Mouse (Mus musculus) cerebellum, adult 2 months (tissue): ENCODE measurements around the gene Foxd1. TPM values are rescaled to one million over a fixed set of nuclear protein-coding genes. Genes with fewer than 3 reads are reported as not detected.

Source experiments
- DNase-seq, 2 experiments: peaks; one replicate each; pipeline ENCODE4 v3.0.0; 2021
- H3K27ac ChIP-seq: fragments of 200-500 bp; 2 replicates; pipeline ENCODE4 v1.5.1; 2012; ENCODE audit warnings: low read length, control low read depth, inconsistent platforms; ENCODE audit not compliant: insufficient read depth
- H3K27me3 ChIP-seq: fragments of 200-500 bp; 2 replicates; pipeline ENCODE4 v1.6.1; 2012; ENCODE audit warnings: inconsistent platforms, mild to moderate bottlenecking, low read length, moderate library complexity; ENCODE audit not compliant: control insufficient read depth, insufficient read depth
- H3K4me1 ChIP-seq: fragments of 200-500 bp; 2 replicates; pipeline ENCODE4 v1.6.1; 2011; ENCODE audit warnings: low read length; ENCODE audit not compliant: control insufficient read depth, insufficient read depth
- H3K4me3 ChIP-seq: fragments of 200-500 bp; replicated peaks from 2 replicates; pipeline ENCODE3; 2011; ENCODE audit warnings: mild to moderate bottlenecking, low read depth, low read length, control low read depth; ENCODE audit not compliant: insufficient read depth
- CTCF ChIP-seq: fragments of 200-500 bp; IDR thresholded peaks from 2 replicates; pipeline ENCODE4 v1.5.1; 2011; ENCODE audit warnings: low read depth, mild to moderate bottlenecking, control low read depth, low read length, moderate library complexity, borderline replicate concordance; ENCODE audit not compliant: insufficient read depth
- POLR2A ChIP-seq: fragments of 200-500 bp; IDR thresholded peaks from 2 replicates; pipeline ENCODE4 v1.6.1; 2011; ENCODE audit warnings: low read length, control low read depth, borderline replicate concordance; ENCODE audit not compliant: insufficient read depth
- WGBS: fragments of 180-500 bp; shearing (Covaris S2); methylation state at CpG from one replicate; pipeline ENCODE4 v1.1.7; 2018; 5-methylcytosine and 5-hydroxymethylcytosine counted together
- polyA plus RNA-seq: library from polyadenylated mRNA; depleted of rRNA; stranded (reverse); fragments of >200 nt; gene quantifications from 2 replicates; pipeline ENCODE4 v1.2.3, GENCODE M21; 2012

The Foxd1 gene
- polyA plus RNA-seq, 1 experiment = 0.49 TPM

DNA sequence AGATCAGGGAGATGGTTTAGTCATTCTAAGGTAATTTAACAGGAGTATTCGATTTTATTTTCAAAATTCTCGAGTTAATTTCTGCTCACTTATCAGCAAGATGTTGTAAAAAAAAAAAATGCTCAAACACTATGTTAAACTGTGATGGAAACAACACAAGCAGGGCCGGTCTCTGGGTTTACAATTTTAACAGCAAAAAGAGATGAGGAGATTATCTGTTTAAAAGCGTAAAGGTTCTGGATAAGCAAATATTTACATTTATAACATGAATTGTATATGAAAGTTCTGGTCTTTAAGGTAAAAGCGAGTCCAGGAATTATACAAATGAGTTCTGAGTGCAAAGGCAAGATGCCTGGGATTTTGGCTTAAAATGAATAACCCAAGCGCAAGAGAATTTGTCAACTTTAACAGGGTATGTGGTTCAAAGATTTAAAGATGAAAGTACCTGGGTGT is 3.0 kb downstream of the Foxd1 start:
- peaks cover 27% of the 10 kb centered on the region; the same call in 1 of the 2 replicates for H3K27me3 ChIP-seq
- no peak overlapping the region for H3K27ac ChIP-seq
- no peak for DNase-seq
- no peak for TF ChIP-seq CTCF
- TF ChIP-seq POLR2A = no peak
- H3K4me3 ChIP-seq = no peak overlapping the region
- no peaks in the 10 kb centered on the region for H3K4me1 ChIP-seq
- WGBS = 12% methylated on average over 6 of the region's 6 CpGs

DNA sequence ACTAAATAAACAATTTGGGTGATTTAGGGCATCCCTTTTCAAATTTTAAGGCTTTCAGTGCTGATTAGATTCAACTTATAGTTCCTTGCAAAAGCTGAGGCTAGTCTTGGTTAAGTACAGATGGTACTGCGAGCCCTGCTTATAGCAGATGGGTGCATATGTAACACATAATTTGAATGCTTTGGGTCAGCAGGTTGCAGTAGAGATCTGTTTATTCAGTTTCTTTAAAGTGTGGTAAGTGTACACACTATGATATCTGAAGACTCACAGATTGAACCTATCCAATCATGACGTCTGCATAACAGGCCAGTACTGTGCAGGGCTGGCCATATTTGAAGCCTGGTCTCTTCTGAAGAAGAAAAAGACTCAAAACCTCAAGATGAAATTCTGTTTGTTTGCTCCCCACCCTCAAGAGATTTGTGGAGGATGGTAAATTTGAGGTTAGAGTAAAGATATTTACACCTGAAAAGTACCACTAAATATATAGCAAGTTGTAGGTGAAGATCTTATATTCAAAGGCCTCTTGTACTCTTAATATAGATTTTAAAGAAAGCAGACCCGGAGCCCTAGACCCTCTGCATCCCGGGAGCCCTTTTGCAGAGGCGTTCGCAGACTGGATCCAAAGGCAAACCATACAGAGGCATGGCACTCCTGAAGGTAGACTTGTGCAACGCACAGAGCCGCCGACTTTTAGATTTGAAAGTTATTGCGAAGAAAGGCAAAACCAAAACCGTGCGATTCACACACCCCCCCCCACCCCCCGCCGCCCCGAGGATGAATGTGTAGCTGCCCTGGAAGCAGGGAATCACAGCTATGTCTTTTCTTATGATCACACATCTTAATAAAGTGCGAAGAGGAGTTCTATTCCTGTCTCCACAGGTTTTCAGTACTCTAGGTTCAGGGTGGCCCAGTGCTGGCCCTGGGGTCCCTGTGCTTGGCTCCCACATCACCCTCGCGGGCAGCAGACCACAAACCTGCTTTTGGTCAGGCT is 3.7 kb downstream of the Foxd1 start:
- H3K4me1 ChIP-seq = no peaks in the 10 kb centered on the region
- WGBS = 3% methylated on average over 18 of the region's 18 CpGs
- H3K27ac ChIP-seq = no peak overlapping the region
- no peak overlapping the region for H3K4me3 ChIP-seq
- TF ChIP-seq POLR2A = no peak
- no peak for TF ChIP-seq CTCF
- H3K27me3 ChIP-seq = peaks cover 26% of the 10 kb centered on the region; the same call in 1 of the 2 replicates
- no peak for DNase-seq

DNA sequence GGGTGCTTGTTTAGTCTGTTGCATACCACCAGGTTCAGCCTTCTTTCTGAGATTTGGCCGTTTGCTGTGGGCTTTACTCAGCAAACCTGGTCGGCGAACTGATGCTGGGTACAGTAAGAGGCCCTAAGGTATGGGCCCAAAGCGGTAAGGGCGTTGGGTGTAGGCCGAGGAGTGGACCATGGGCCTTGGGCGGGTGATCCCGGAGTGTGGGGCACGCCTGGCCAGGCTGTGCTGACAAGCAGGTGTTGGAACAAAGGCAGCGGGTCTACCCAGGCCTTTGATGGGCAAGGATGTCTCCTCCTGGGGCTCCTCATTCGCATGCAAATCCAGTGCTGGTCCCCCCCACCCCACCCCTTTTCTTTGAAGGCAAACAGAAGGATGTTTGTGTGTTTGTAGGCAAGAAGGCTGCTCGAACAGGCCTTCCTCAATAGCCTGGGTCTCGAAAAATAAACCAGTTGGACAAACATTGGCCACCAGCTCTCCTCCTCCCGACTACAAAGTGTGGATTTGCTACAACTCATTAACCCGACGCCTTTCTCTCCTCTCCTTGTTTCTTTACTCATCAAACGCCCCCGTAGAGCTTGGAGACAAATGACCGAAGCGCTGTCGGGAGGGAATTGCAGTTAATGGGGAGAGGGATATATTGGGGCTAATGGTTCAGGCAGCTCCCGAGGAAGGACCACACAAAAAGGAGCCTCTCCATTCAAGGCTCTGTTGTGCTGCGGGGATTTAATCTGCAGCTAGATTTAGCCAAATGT is 4.6 kb downstream of the Foxd1 start:
- TF ChIP-seq POLR2A (no peak), CTCF (no peak)
- H3K27ac ChIP-seq = no peak overlapping the region
- peaks cover 28% of the 10 kb centered on the region; the same call in 1 of the 2 replicates for H3K27me3 ChIP-seq
- 8% methylated on average over 23 of the region's 23 CpGs for WGBS
- no peak for DNase-seq
- no peaks in the 10 kb centered on the region for H3K4me1 ChIP-seq
- H3K4me3 ChIP-seq = no peak overlapping the region

DNA sequence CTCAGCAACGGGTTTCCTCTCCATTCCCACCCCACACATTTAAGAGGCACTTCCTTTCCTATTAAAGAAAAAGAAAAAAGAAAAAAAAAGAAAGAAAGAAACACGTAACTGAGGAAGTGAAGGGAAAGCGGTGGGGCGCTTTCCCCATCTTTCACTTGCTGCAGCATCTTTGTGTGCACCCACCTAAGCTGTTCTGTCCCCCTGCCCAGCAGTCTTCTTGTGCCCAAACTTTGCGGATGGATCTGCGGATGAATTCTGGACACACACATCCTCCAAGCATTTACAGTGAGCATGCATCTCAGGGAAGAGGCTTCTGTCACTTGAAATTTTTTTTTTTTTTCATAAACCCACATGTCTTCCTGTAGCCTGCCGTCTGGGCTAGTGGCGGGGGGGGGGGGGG is 5.3 kb downstream of the Foxd1 start:
- H3K4me3 ChIP-seq = no peak overlapping the region
- H3K27ac ChIP-seq = no peak overlapping the region
- TF ChIP-seq CTCF (no peak), POLR2A (no peak)
- no peak for DNase-seq
- H3K4me1 ChIP-seq = no peaks in the 10 kb centered on the region
- WGBS = 3% methylated on average over 7 of the region's 8 CpGs
- H3K27me3 ChIP-seq = peaks cover 24% of the 10 kb centered on the region; the same call in 1 of the 2 replicates

DNA sequence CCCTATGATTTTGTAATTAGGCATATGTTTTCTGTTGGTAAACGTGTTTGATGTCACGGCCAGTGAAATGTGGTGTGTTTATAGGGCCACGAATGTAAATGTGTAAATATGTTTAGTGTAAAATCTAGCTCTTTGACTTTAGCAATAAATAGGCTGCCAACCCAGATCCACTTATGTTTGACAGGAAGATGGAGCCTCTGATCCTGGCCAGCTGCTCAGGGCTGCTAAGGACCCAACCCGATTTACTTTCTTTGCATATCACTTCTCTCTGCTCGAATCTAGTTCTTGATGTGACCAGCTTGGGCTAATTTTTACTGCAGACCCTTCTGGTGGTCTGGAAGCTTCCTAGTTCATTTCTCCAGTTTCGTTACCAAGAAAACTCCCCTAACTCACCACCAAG is 6.3 kb downstream of the Foxd1 start:
- 4% methylated on average over 6 of the region's 6 CpGs for whole genome bisulfite sequencing

DNA sequence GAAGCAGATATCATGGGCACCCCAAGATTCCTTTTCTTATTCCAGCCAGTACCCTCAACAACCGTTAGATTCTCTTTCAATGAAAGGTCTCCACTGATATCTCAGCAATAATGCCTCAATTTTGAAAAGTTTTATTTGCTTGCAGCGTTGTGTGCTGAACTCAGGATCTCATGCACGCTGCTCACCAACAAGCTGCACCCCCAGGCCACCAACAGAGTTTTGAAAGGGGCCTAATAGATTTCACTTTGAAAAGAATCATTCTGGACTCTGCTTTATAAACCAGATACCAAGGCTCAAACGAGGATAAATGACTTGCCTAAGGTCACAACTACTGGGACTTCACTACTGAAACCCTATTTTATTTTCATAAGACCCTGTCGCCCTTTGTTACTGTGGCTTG is 7.1 kb downstream of the Foxd1 start:
- no peak for TF ChIP-seq CTCF
- TF ChIP-seq POLR2A = no peak
- no peak overlapping the region for H3K27ac ChIP-seq
- peaks cover 14% of the 10 kb centered on the region; the same call in 1 of the 2 replicates for H3K27me3 ChIP-seq
- no peaks in the 10 kb centered on the region for H3K4me1 ChIP-seq
- no peak for DNase-seq
- 6% methylated on average over 5 of the region's 5 CpGs for WGBS
- no peak overlapping the region for H3K4me3 ChIP-seq

More for the DNA sequence above, 6.3 kb downstream of the Foxd1 start:
- peaks cover 21% of the 10 kb centered on the region; the same call in 1 of the 2 replicates for H3K27me3 ChIP-seq
- no peak overlapping the region for H3K4me3 ChIP-seq
- no peaks in the 10 kb centered on the region for H3K4me1 ChIP-seq
- DNase-seq = no peak
- TF ChIP-seq POLR2A (no peak), CTCF (no peak)
- no peak overlapping the region for H3K27ac ChIP-seq

DNA sequence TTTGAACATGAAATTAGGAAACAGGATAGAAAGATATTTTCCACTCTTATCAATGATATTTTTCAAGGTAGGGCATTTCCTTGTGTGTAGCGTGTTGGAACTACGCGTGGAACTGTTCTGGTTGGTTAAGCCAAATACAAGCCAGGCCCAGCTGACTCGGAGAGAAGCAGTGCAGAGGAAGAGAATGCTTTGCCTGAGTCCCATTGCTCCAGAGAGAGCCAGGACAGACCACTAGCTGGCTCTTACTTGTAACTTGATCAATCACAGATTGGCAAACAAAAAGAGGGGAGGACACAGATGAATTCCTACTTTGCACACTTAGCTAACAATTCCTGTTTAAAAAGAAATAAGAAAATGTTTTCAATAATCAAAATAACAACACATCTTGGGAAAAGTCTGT is 9.0 kb downstream of the Foxd1 start:
- no peak for TF ChIP-seq CTCF
- TF ChIP-seq POLR2A = no peak
- Histone ChIP-seq H3K27ac (no peak overlapping the region), H3K4me1 (no peaks in the 10 kb centered on the region), H3K27me3 (peaks cover 17% of the 10 kb centered on the region; the same call in 1 of the 2 replicates), H3K4me3 (no peak overlapping the region)
- 6% methylated on average over 4 of the region's 4 CpGs for WGBS
- DNase-seq = no peak
